Mouse (Mus musculus) liver, adult 2 months (tissue): ENCODE results near the gene Akain1. TPM values are rescaled to one million over a fixed set of nuclear protein-coding genes. Genes with fewer than 3 reads are reported as not detected.

Experiments used
- DNase-seq: peaks from one replicate; pipeline ENCODE4 v3.0.0-alpha.2; 2011; ENCODE audit warnings: low read depth, low spot score; ENCODE audit errors: extremely low read depth
- H3K27ac ChIP-seq: fragments of 200-500 bp; replicated peaks from 2 replicates; pipeline ENCODE4 v1.5.1; 2012; ENCODE audit warnings: low read depth, mild to moderate bottlenecking, control low read depth, inconsistent platforms, low read length; ENCODE audit not compliant: insufficient read depth
- H3K27me3 ChIP-seq: fragments of 200-500 bp; 2 replicates; pipeline ENCODE4 v1.6.1; 2012; ENCODE audit warnings: mild to moderate bottlenecking, moderate library complexity, low read length, inconsistent platforms; ENCODE audit not compliant: control insufficient read depth, insufficient read depth
- H3K36me3 ChIP-seq: fragments of 200-500 bp; 2 replicates; pipeline ENCODE4 v1.6.1; 2012; ENCODE audit warnings: low read length, inconsistent platforms; ENCODE audit not compliant: control insufficient read depth, insufficient read depth
- H3K4me1 ChIP-seq: fragments of 200-500 bp; 2 replicates; pipeline ENCODE4 v1.6.1; 2011; ENCODE audit warnings: low read length; ENCODE audit not compliant: control insufficient read depth, insufficient read depth
- H3K4me3 ChIP-seq: fragments of 200-500 bp; 2 replicates; pipeline ENCODE4 v1.5.1; 2011; ENCODE audit warnings: low read depth, mild to moderate bottlenecking, control low read depth, low read length, moderate library complexity; ENCODE audit not compliant: insufficient read depth
- H3K79me2 ChIP-seq: fragments of 200-500 bp; 2 replicates; pipeline ENCODE4 v1.6.1; 2012; ENCODE audit warnings: inconsistent platforms, mild to moderate bottlenecking, low read length, moderate library complexity; ENCODE audit not compliant: control insufficient read depth, insufficient read depth
- H3K9ac ChIP-seq: fragments of 200-500 bp; 2 replicates; pipeline ENCODE4 v1.6.1; 2012; ENCODE audit warnings: low read depth, mild to moderate bottlenecking, control low read depth, inconsistent platforms, low read length
- CTCF ChIP-seq: fragments of 200-500 bp; IDR thresholded peaks from 2 replicates; pipeline ENCODE4 v1.5.1; 2011; ENCODE audit warnings: low read depth, low read length, control low read depth
- POLR2A ChIP-seq: fragments of 200-500 bp; IDR thresholded peaks from 2 replicates; pipeline ENCODE4 v1.6.1; 2011; ENCODE audit warnings: low read length, control low read depth; ENCODE audit not compliant: insufficient read depth; ENCODE audit errors: extremely low read depth
- WGBS: fragments of 180-500 bp; shearing (Covaris S2); methylation state at CpG from one replicate; pipeline ENCODE4 v1.1.7; 2018; 5-methylcytosine and 5-hydroxymethylcytosine counted together
- polyA plus RNA-seq: library from polyadenylated mRNA; depleted of rRNA; stranded (reverse); fragments of >200 nt; gene quantifications from 2 replicates; pipeline ENCODE4 v1.2.3, GENCODE M21; 2012
- total RNA-seq: library from RNA; depleted of rRNA; stranded (reverse); fragments of >200 nt; gene quantifications from 2 replicates; pipeline ENCODE4 v1.2.3, GENCODE M21; 2014

Gene Akain1
- total and polyA plus RNA-seq, 2 experiments, result under 0.01 TPM; not detected in 1

DNA sequence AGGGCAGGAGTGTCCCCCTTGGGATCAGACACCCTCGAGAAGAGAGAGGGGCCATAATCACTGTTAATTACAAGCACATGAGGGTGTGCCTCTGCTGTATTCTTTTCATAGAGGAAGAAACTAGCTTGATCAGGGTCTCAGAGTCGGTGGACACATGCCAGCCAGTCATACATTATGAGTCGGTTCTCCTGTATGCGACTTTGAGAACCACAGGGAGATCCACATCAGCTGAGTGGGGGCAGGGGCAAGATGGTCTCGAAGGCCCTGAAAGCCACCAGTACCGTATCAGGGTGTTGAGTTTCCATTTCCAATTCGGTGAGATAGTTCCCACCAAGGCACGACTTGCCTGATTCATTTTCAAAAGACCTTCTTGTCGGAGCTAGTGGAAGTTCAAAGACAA lies 33.3 kb downstream of the Akain1 start:
- Histone ChIP-seq H3K79me2 (no peaks in the 10 kb centered on the region), H3K27ac (no peak overlapping the region), H3K4me3 (no peak overlapping the region), H3K27me3 (no peaks in the 10 kb centered on the region), H3K9ac (no peak overlapping the region), H3K36me3 (no peaks in the 10 kb centered on the region), H3K4me1 (no peaks in the 10 kb centered on the region)
- TF ChIP-seq CTCF (no peak), POLR2A (no peak)
- WGBS, result 60% methylated on average over 9 of the region's 9 CpGs
- no peak for DNase-seq

- Histone ChIP-seq H3K79me2 (no peaks in the 10 kb centered on the region), H3K27me3 (no peaks in the 10 kb centered on the region), H3K4me3 (no peak overlapping the region), H3K27ac (no peak overlapping the region), H3K9ac (no peak overlapping the region), H3K4me1 (no peaks in the 10 kb centered on the region), H3K36me3 (no peaks in the 10 kb centered on the region)
- no peak for DNase-seq
- TF ChIP-seq POLR2A, result no peak
- no peak for TF ChIP-seq CTCF
- 77% methylated on average over 4 of the region's 4 CpGs for WGBS
These were observed 35.0 kb downstream of the Akain1 start for GRCm38 (mm10) chr17:69474084-69474483.

DNA sequence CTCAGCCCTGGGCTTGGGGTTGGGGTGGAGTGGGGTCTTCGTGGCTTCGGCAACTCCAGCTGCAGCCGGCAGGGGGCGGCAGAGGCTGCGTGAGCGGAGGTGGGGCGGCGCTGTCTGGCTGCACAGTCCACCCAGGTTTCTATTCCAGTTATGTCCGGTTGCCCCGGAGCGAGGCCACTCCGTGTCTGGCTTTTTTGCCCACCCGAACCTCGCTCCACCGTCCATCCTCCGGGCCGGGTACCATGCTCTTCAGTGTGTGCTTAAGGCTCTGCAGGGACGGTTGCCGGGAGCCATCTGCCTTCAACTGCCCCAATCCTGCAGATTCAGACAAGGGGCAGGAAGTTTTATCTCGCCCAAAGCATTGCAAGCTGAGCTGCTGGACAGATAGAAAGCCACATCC lies 36.3 kb downstream of the Akain1 start:
- Histone ChIP-seq H3K79me2 (no peaks in the 10 kb centered on the region), H3K4me1 (no peaks in the 10 kb centered on the region), H3K27me3 (no peaks in the 10 kb centered on the region), H3K27ac (no peak overlapping the region), H3K36me3 (no peaks in the 10 kb centered on the region), H3K4me3 (peak overlapping the region; percentile 47), H3K9ac (no peak overlapping the region)
- peak; percentile 3 for DNase-seq
- under 1% methylated on average over 20 of the region's 20 CpGs for WGBS
- TF ChIP-seq POLR2A (no peak), CTCF (peak; percentile 83)

GRCm38 (mm10) chr17:69477526-69477925 lies 38.4 kb downstream of the Akain1 start:
- DNase-seq, result no peak
- WGBS, result 41% methylated on average over 2 of the region's 2 CpGs

GRCm38 (mm10) chr17:69479261-69479660 lies 40.1 kb downstream of the Akain1 start:
- no peaks in the 10 kb centered on the region for H3K36me3 ChIP-seq
- no peak overlapping the region for H3K4me3 ChIP-seq
- H3K27ac ChIP-seq, result no peak overlapping the region
- 60% methylated on average over 4 of the region's 4 CpGs for WGBS
- no peaks in the 10 kb centered on the region for H3K4me1 ChIP-seq
- H3K9ac ChIP-seq, result no peak overlapping the region
- no peaks in the 10 kb centered on the region for H3K79me2 ChIP-seq
- TF ChIP-seq POLR2A, result no peak
- TF ChIP-seq CTCF, result no peak
- DNase-seq, result no peak
- no peaks in the 10 kb centered on the region for H3K27me3 ChIP-seq

More at GRCm38 (mm10) chr17:69477526-69477925, 38.4 kb downstream of the Akain1 start:
- Histone ChIP-seq H3K27ac (no peak overlapping the region), H3K79me2 (no peaks in the 10 kb centered on the region), H3K9ac (no peak overlapping the region), H3K4me3 (no peak overlapping the region), H3K4me1 (no peaks in the 10 kb centered on the region), H3K27me3 (no peaks in the 10 kb centered on the region), H3K36me3 (no peaks in the 10 kb centered on the region)
- TF ChIP-seq POLR2A (no peak), CTCF (no peak)

GRCm38 (mm10) chr17:69487116-69487515 lies 48.0 kb downstream of the Akain1 start:
- no peak for TF ChIP-seq POLR2A
- no peak for TF ChIP-seq CTCF
- H3K4me1 ChIP-seq, result no peaks in the 10 kb centered on the region
- no peak for DNase-seq
- H3K27ac ChIP-seq, result no peak overlapping the region
- no peaks in the 10 kb centered on the region for H3K36me3 ChIP-seq
- no peak overlapping the region for H3K9ac ChIP-seq
- no peak overlapping the region for H3K4me3 ChIP-seq
- 89% methylated on average over 12 of the region's 12 CpGs for WGBS
- H3K79me2 ChIP-seq, result no peaks in the 10 kb centered on the region
- no peaks in the 10 kb centered on the region for H3K27me3 ChIP-seq
